Mouse (Mus musculus): Measurements from ENCODE around the gene Ttc4.

GRCm38 (mm10) chr4:106629374-106629773, 49.4 kb downstream of the Ttc4 start:
- TF ChIP-seq CTCF (IDR thresholded peaks at IDR 0.05; ENCODE audit: borderline replicate concordance, control insufficient read depth, extremely low read depth, insufficient read depth, low read length, poor library complexity) (no peak), POLR2A (IDR thresholded peaks at IDR 0.05; ENCODE audit: control insufficient read depth, extremely low read depth, insufficient read depth, low read length, poor library complexity) (no peak)

Data from thymus, adult 2 months (tissue).